Mouse (Mus musculus) lung, postnatal 36 days (tissue): ENCODE results near the gene Rere.
A peak's percentile ranks its signal among the peaks of the same experiment; 100 is the strongest.
"Not testable (repeated sequence)": the region's sequence is repeated elsewhere in the genome, so short reads cannot be mapped to it uniquely, and the experiment has no call there.

ENCODE experiments used
- DNase-seq: peaks from one replicate; pipeline ENCODE4 v3.0.0; 2022; ENCODE audit warnings: mixed read lengths

The Rere gene

DNA sequence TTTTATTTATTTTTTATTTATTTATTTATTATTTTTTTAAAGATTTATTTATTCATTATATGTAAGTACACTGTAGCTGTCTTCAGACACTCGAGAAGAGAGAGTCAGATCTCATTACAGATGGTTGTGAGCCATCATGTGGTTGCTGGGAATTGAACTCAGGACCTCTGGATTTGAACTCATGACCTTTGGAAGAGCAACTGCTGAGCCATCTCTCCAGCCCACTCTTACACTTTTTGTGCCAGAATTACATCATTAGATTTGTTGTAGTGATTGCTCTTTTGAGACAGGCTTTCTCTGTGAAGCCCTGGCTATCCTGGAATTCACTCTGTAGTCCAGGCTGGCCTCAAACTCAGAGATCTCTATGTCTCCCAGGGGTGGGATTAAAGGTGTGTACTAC lies 6.0 kb downstream of the Rere start:
- DNase-seq: not testable (repeated sequence)

- DNase-seq: no peak
Measured at GRCm38 (mm10) chr4:150291900-150292299, 10.5 kb downstream of the Rere start.

- DNase-seq: no peak
Measured at GRCm38 (mm10) chr4:150294870-150295269, 13.4 kb downstream of the Rere start.

DNA sequence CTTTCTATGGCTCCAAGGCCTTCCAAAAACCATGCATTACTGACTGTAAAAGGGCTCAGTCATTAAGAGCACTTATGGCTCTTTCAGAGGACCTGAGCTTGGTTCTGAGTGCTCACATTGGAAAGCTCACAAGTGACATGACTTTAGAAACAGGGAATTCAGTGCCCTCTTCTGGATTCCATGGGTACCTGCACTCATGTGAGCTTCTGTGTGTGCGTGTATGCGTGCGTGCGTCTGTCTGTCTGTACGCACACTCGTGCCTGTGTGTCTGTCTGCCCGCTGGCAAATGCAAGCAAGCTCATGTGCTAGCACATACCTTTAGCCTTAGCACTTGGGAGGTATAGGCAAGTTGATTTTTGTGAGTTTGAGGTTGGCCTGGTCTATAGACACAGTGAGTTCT lies 14.5 kb downstream of the Rere start:
- no peak for DNase-seq

GRCm38 (mm10) chr4:150302726-150303125 lies 21.3 kb downstream of the Rere start:
- no peak for DNase-seq

GRCm38 (mm10) chr4:150306701-150307100 lies 25.3 kb downstream of the Rere start:
- peak; percentile 23 for DNase-seq

DNA sequence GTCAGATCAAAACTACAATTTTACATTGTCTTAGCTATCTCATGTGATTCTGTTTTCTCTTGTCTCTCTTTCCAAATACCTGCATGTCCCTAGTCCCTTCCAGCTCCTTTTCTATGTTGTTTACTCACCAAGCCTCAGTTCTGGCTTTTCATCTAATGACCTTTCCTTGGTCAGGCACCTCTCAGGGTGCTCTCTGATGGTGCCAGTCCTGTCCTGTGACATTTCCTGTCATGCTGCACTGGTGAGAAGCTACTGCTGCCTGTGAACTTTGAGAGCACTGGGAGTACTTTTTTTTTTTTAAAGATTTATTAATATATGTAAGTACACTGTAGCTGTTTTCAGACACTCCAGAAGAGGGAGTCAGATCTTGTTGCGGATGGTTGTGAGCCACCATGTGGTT lies 25.8 kb downstream of the Rere start:
- no peak for DNase-seq

DNA sequence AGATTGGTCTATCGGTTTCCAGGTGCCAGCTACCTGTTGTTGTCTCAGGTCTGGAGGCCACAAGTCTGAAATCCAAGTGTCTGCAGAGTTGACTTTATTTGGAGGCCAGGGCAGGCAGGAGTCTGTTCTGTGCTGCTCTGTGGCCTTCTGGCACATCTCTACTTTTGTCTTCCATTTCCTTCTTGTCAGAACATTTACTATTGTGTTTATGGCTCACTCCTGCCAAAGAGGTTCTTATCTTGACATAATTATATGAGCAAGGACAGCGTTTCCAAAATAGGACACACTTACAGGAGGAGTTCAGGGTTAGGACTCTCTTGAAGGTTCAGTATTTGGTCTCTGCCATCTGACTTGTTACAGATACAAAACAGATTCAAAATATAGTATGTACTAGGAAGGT lies 30.0 kb downstream of the Rere start:
- peak; percentile 21 for DNase-seq

DNA sequence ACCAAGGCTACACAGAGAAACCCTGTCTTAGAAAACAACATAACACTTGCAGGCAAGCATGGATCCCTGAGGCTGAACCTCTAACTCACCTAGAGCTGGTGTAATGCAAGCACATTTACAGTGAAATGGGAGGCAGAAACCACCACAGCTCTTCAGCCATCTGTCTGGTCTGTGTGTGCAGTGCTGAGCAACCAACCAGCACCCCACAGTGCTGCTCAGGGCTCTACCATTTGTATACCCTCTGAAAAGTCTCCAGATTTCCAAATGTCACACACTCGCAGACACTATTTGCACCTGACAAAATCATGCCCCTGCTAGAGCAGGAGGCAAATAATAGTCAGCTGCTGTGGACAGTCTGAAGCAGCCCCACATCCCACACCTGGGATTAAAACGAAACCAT lies 31.2 kb downstream of the Rere start:
- no peak for DNase-seq

DNA sequence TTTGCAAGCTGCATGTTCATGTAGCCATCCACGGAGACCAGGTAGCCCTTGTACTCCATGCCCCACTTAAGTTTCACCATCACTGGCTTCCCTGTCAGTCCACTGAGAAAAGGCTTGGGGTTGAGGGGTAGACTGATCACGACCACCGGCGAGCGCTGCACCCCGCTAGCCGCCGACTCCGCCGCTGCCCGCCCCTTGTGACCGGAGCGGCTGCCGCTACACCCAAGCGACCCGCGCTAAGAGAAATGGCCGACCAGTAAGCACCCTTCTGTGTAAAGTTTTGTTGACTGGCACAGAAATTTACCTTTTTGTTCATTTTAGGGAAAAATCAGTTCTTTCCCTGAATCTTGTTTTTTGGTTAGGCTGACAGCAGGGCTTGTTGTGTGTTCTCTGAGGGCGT lies 33.9 kb downstream of the Rere start:
- no peak for DNase-seq

DNA sequence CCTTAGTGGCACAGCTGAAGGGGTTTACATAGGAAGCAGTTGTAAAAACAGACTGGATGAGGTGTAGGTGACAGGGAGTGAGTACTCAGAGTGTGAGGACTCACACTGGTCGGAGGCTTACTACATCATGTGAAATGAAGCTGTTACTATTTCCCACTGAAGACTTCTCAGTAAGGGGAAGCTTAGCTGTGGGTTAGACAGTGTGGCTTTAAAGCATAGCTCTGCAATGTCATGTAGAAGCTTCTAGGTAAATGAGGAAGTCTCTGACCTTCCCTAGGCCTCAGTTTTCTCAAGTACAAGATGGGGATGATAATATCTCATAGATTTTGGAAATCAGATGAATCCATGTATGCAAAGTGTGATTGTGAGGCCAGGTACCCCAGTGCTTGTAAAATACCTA lies 35.1 kb downstream of the Rere start:
- DNase-seq: no peak

DNA sequence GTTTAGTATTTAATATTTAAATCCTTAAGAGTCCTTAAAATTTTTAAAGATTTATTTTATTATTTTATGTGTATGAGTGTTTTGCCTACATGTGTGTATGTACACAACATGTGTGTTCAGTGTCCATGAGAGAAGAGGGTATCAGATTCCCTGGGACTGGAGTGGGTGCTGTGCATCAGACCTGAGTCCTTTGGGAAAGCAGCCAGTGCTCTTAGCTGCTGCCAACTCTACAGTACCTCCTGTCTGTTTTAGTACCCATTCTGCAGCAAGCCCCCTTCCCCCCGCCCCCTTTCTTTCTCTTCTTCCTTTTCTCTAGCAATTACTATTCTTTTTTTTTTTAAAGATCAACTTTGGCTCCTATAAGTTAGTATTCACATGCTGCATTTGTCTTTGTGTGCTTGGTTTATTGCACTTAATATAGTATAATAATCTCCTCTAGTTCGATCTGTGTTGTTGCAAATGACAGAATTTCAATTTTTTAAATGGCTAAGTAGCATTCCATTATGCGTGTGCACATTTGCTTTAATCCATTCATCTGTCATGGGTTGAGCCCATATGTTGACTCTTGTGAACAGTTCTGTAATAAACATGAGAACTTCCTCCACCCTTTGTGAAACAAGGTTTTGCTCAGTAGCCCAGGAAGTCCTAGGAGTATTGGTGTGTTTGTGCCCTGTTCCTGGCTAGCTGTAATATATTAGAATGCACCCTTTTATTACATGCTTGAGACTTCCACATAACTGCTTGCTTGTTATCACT lies 43.8 kb downstream of the Rere start:
- no peak for DNase-seq

GRCm38 (mm10) chr4:150326005-150326404 lies 44.6 kb downstream of the Rere start:
- no peak for DNase-seq

- no peak for DNase-seq
Measured at GRCm38 (mm10) chr4:150327476-150327875, 46.0 kb downstream of the Rere start.

DNA sequence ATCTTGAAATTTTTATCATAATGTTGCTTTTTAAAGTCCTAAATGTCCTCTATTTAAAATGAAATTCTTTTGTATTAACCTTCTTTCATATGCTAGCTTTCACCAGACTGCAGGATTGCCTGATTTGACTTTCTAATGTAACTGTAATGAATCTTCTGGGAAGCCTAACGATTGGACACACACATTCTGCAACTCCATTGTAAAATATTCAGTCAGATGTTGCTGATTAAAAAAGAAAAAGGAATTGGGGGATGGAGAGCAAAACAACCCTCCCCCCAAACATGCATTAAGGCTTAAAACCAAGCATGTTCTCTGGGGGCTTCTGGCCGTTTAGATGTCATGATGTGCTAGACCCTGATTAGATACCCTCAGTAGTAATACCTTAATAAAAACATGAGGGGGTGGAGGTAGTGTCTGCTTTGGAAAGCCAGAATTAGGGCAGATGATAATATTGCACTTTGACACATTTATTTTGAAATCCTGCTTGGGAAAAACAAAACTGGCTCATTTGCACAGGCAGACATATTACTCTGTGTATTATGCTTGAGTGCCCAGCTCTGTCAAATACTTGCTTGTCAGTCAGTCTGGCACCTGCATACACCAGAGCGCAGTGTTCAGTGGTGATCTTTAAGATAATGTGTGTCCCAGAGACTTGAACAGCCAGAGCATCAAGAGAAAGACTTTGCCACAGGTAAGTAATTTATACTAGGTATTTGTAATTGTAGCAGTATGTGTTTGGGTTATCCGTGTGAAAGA lies 52.7 kb downstream of the Rere start:
- DNase-seq: no peak

GRCm38 (mm10) chr4:150337260-150337659 lies 55.8 kb downstream of the Rere start:
- no peak for DNase-seq

GRCm38 (mm10) chr4:150338906-150339650 lies 57.6 kb downstream of the Rere start:
- no peak for DNase-seq

GRCm38 (mm10) chr4:150340796-150341525 lies 59.5 kb downstream of the Rere start:
- no peak for DNase-seq

GRCm38 (mm10) chr4:150344526-150344925 lies 63.1 kb downstream of the Rere start:
- no peak for DNase-seq

DNA sequence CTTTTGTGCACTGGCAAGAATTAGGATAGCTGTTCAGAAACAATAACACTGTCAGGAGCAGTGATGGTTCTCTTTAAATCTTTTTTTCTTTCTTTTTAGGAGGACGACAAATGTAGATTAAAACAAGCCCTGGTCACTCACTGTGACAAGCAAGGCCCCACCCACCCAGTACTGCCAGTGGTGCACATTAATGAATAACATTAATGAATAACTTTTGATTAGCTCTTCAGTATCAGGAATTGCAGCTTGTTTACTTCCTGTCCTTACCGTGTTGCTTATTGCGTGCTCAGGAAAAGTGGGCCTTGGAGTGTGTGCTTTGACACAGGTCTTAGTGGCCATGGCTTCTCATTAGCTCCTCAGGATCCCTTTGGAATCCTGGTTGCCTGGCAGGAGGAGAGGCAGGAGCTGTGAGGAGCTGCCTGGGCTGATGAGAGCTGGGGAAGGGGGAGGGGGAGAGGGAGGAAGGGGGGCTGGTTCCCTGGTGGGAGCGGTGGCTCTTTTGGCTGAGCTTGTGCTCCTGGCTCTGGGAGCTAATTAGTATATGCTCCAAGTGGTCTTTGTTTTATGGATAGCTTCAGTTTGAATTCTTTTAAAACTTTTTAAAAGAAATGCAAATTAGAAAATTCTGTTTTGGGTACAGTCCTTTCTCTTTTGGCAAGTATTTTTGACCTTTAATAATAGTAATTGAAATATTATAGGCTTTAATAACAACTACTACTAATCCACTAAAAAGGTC lies 65.4 kb downstream of the Rere start:
- peak; percentile 26 for DNase-seq

DNA sequence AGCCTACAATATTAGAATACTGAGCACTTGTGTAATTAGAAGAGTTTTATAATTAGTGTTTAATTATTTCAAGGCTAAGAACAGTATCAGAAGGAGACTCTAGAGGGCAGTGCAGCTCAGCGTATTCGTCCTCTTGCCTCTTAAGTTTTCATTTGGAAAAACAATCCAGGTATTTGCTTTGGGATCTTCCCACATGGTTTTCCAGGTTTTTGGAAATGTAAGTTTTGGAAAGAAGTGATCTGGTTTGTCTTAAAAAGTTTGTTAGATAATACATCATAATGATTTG lies 65.9 kb downstream of the Rere start:
- DNase-seq: peak; percentile 56

DNA sequence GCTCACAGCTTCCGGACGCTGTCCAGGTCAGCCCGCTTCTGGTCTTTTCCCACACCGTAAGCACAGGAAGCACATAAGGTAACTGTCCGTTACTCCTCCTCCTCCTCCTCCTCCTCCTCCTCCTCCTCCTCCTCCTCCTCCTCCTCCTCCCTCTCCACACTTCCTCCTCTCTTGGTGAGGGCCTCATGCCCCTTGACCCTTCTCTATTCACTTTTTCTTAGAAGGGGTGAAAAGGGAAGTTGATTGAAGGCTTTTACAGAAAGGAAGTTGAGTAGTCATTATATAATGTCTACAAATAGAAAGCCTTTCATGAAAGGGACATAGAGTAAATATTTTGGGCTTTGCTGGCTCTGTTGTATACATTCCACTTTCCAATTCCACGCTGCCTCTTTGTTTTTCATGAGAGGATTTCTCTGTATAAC lies 68.2 kb downstream of the Rere start:
- DNase-seq: peak; percentile 36
